Mouse (Mus musculus): ENCODE results near the gene Gprc5a. TPM values are rescaled to one million over a fixed set of nuclear protein-coding genes. Genes with fewer than 3 reads are reported as not detected.
A peak's percentile ranks its signal among the peaks of the same experiment; 100 is the strongest.

The Gprc5a gene
- 0.80 and 1.4 TPM in 2 replicates for polyA plus RNA-seq (2014; fragmentation: Nextera tagmentation; extraction: Ambion mirVana)

DNA sequence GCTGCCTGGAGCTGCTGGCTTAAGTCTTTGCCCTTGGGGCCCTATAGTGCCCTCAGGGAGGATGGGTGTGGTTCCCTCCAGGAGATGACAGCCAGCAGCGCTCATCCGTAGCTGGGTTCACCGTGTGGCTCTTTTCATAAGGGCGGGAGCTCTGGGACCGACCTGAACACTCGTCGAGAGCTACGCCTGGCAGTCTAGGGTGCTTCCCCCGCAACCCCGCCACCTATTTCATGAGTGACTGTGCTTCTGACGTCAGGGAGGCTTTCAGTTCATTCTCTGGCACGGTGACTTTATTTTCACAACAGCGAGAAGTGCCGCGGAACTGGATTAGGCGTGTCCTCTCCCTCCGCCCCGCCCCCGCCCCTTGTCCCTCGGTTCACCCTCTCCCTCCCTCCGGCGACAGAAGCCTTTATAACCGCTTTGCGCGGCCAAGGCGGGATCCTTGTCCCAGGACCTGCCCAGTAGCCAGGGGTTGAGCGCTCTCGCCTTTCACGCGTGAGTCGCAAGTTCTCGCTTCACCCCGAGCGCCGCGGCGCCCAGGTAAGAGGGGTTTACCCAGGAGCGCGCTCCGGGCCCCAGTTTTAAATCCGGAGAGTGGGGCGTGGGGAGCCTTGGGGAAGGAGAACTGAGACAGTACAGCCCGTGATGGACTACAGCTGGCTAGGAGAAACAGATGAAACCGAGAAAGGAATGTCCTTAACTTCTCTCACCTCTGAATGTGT lies at the start of gene Gprc5a:
TSS of gene Gprc5a (plus strand) at position 416 of the 722 bp plus-strand sequence.
- peak; percentile 85 for ATAC-seq (replicated peaks; ENCODE audit: low FRiP score)
- 1% methylated on average over 44 of the region's 44 CpGs for WGBS
- no peaks in the 10 kb centered on the region for H3K9me3 ChIP-seq (ENCODE audit: control insufficient read depth, low read length)
- peak within 1 kb of the TSS; percentile 44 for H3K9ac ChIP-seq (ENCODE audit: low read depth, low read length)
- H3K4me2 ChIP-seq = peak within 1 kb of the TSS; percentile 81
- H3K4me3 ChIP-seq (ENCODE audit: low read depth, low read length) = peak within 1 kb of the TSS; percentile 47
- H3K27me3 ChIP-seq (replicated peaks; ENCODE audit: control insufficient read depth, insufficient read depth, low read length) = peaks cover 6% of the 10 kb centered on the region; the same call in 1 of the 2 replicates
- H3K27ac ChIP-seq (ENCODE audit: low read depth, low read length) = no peak within 1 kb of the TSS
- H3K36me3 ChIP-seq (ENCODE audit: control insufficient read depth, insufficient read depth, low read length) = no peaks in the 10 kb centered on the region
- peaks cover 13% of the 10 kb centered on the region for H3K4me1 ChIP-seq (replicated peaks; ENCODE audit: control insufficient read depth, insufficient read depth, low read length)
- DNase-seq (ENCODE audit: low spot score) = peak; percentile 62

DNA sequence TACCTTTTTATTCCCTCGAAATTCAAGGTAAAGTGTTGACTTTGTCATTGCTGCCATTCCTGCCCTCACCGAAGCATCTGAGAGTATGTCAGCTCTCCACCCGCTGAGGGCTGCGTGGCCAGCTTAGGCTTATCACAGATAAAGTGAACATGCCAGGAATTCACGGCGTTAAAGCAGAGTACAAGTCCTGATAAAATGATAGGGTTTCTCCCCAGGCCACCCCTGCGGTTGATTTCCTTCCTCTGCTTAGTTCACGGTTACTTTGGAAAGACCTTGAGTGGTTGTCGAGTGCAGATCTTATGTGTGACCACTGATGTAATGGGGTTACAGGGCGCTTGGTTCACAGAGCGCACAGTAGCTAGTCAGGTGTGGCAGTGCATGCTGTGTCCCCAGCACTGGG lies 48.2 kb upstream of the Gprc5a start:
- 61% methylated on average over 11 of the region's 11 CpGs for WGBS
- DNase-seq (ENCODE audit: low spot score) (no peak), ATAC-seq (replicated peaks; ENCODE audit: low FRiP score) (0 out of 2 replicates have a peak, but pooled peaks have one; percentile 16)
- no peak overlapping the region for H3K4me3 ChIP-seq (ENCODE audit: low read depth, low read length)
- H3K4me2 ChIP-seq = no peak overlapping the region
- H3K9ac ChIP-seq (ENCODE audit: low read depth, low read length) = no peak overlapping the region
- H3K9me3 ChIP-seq (ENCODE audit: control insufficient read depth, low read length) = no peaks in the 10 kb centered on the region
- no peak overlapping the region for H3K27ac ChIP-seq (ENCODE audit: low read depth, low read length)
- peaks cover 2% of the 10 kb centered on the region; the same call in 1 of the 2 replicates for H3K4me1 ChIP-seq (replicated peaks; ENCODE audit: control insufficient read depth, insufficient read depth, low read length)
- no peaks in the 10 kb centered on the region for H3K27me3 ChIP-seq (replicated peaks; ENCODE audit: control insufficient read depth, insufficient read depth, low read length)
- H3K36me3 ChIP-seq (ENCODE audit: control insufficient read depth, insufficient read depth, low read length) = peaks cover 69% of the 10 kb centered on the region

DNA sequence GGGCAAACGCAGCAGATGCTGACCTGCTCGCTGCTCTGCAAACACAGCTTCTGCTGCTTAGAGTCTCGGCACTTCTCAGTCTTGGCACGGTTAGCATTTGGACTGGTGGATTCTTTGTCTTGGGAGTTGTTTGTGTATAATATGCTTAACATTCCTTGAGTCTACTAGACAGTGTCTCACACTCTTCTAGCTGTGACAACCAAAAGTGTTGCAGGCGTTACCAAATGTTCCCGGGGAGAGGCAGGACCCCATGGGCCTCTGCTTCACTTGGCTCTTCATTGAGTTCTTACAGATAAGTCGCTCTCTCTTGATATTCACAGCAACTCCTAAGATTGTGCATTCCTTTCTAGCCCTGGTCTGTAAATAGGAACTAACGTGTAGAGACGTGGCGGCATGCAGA lies 45.9 kb upstream of the Gprc5a start:
- Histone ChIP-seq H3K9ac (ENCODE audit: low read depth, low read length) (no peak overlapping the region), H3K9me3 (ENCODE audit: control insufficient read depth, low read length) (no peaks in the 10 kb centered on the region), H3K27ac (ENCODE audit: low read depth, low read length) (no peak overlapping the region), H3K4me2 (no peak overlapping the region), H3K27me3 (replicated peaks; ENCODE audit: control insufficient read depth, insufficient read depth, low read length) (no peaks in the 10 kb centered on the region), H3K36me3 (ENCODE audit: control insufficient read depth, insufficient read depth, low read length) (peaks cover 82% of the 10 kb centered on the region), H3K4me3 (ENCODE audit: low read depth, low read length) (no peak overlapping the region), H3K4me1 (replicated peaks; ENCODE audit: control insufficient read depth, insufficient read depth, low read length) (peaks cover 2% of the 10 kb centered on the region; the same call in 1 of the 2 replicates)
- ATAC-seq (replicated peaks; ENCODE audit: low FRiP score) (no peak), DNase-seq (ENCODE audit: low spot score) (no peak)
- 90% methylated on average over 10 of the region's 10 CpGs for WGBS

DNA sequence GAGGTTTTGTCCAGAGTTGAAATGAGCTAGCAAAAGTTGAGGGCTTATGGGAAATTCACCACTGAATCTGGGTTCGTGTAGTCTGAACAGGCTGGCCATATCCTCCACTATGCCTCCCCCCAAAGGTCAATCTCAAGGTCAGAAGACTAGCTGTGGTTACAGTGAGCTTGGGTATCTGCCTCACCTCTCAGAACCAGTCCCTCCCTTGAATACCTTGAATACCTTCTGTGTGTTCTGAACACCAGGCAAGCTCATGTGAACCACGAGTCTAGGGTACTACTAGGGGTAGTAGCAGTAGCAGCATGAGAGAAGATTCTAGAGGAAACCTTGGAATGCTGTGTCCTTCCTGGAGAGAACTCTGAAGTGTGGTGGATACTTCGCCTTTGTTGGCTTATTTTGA lies 43.8 kb upstream of the Gprc5a start:
- Histone ChIP-seq H3K27me3 (replicated peaks; ENCODE audit: control insufficient read depth, insufficient read depth, low read length) (no peaks in the 10 kb centered on the region), H3K9ac (ENCODE audit: low read depth, low read length) (no peak overlapping the region), H3K4me1 (replicated peaks; ENCODE audit: control insufficient read depth, insufficient read depth, low read length) (no peaks in the 10 kb centered on the region), H3K9me3 (ENCODE audit: control insufficient read depth, low read length) (no peaks in the 10 kb centered on the region), H3K4me2 (no peak overlapping the region), H3K4me3 (ENCODE audit: low read depth, low read length) (no peak overlapping the region), H3K36me3 (ENCODE audit: control insufficient read depth, insufficient read depth, low read length) (peaks cover 62% of the 10 kb centered on the region), H3K27ac (ENCODE audit: low read depth, low read length) (no peak overlapping the region)
- 85% methylated on average over 3 of the region's 3 CpGs for WGBS
- no peak for ATAC-seq (replicated peaks; ENCODE audit: low FRiP score)
- DNase-seq (ENCODE audit: low spot score) = no peak

DNA sequence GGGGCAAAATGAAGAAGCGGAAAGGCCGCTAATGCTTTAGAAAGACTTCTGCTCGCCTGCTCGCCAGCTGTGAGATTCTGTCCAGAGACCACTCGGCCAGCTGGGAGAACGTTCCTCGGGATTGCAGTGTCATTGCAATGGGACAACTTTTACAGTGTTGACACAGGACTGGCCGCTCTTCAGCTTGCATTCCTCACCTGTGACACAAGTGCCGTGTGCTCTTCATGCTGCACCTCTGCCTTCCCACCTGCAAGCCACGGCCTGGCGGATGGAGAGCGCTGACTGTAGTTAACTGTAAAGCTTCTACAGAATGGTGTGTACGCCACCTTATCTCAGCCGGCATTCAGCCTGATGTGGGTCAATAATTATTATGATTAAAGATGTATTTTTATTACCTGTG lies 42.1 kb upstream of the Gprc5a start:
- H3K9ac ChIP-seq (ENCODE audit: low read depth, low read length) = no peak overlapping the region
- no peaks in the 10 kb centered on the region for H3K27me3 ChIP-seq (replicated peaks; ENCODE audit: control insufficient read depth, insufficient read depth, low read length)
- H3K36me3 ChIP-seq (ENCODE audit: control insufficient read depth, insufficient read depth, low read length) = peaks cover 44% of the 10 kb centered on the region
- H3K4me1 ChIP-seq (replicated peaks; ENCODE audit: control insufficient read depth, insufficient read depth, low read length) = no peaks in the 10 kb centered on the region
- WGBS = 91% methylated on average over 14 of the region's 14 CpGs
- DNase-seq (ENCODE audit: low spot score) (no peak), ATAC-seq (replicated peaks; ENCODE audit: low FRiP score) (no peak)
- H3K27ac ChIP-seq (ENCODE audit: low read depth, low read length) = no peak overlapping the region
- no peak overlapping the region for H3K4me3 ChIP-seq (ENCODE audit: low read depth, low read length)
- H3K4me2 ChIP-seq = no peak overlapping the region
- H3K9me3 ChIP-seq (ENCODE audit: control insufficient read depth, low read length) = no peaks in the 10 kb centered on the region

DNA sequence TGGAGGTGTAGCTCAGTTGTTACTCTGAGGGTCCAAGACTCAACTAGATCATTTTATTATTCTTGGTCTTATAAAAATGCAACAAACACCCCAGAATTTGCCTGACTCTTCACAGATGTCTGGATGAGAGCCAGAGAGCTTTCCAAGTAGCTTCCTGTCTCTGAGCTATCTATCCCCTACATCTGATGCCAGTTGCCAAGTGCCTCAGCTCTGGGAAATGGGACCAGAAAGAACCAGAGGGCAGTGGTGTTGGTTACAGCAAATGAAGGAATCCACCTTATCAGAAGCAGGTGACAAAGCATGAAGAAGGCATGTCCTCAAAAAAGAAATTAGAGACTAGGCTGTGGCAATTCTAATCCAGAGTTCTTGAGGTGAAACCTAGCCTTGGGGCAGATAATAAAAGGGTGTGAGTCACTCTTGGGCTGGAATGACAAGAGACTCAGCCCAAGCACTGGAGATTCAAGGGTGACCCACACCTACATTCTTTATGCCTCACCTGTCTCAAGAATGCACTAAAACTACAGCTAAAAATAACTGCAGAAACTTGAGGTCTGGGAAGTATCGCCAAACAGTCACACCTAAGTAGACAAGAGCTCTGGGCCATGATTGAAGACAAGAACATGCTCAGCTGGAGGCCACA lies 40.5 kb upstream of the Gprc5a start:
- Histone ChIP-seq H3K9me3 (ENCODE audit: control insufficient read depth, low read length) (no peaks in the 10 kb centered on the region), H3K36me3 (ENCODE audit: control insufficient read depth, insufficient read depth, low read length) (peaks cover 33% of the 10 kb centered on the region), H3K9ac (ENCODE audit: low read depth, low read length) (no peak overlapping the region), H3K27ac (ENCODE audit: low read depth, low read length) (no peak overlapping the region), H3K4me1 (replicated peaks; ENCODE audit: control insufficient read depth, insufficient read depth, low read length) (no peaks in the 10 kb centered on the region), H3K4me2 (no peak overlapping the region), H3K27me3 (replicated peaks; ENCODE audit: control insufficient read depth, insufficient read depth, low read length) (no peaks in the 10 kb centered on the region), H3K4me3 (ENCODE audit: low read depth, low read length) (no peak overlapping the region)
- DNase-seq (ENCODE audit: low spot score) (no peak), ATAC-seq (replicated peaks; ENCODE audit: low FRiP score) (no peak)
- 85% methylated on average over 1 of the region's 1 CpGs for WGBS

DNA sequence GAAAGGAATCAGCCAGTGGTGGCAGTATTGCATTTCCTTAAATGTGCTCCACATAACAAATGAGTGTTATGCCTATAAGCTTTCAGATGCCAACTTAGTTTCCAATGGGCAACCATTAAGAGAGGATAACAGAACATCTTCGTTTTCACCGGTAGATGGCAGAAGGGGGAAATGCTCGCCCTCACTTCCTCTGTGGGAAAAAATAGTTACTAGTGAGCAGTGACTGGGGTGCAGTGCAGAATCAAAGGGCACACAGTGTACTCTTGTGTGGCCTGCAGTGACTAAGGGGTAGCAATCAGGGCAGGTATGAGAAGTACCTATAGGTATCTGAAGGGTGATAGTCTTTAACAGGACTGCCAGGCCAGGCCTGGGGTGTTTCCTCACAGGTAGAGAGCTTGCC lies 39.2 kb upstream of the Gprc5a start:
- no peaks in the 10 kb centered on the region for H3K27me3 ChIP-seq (replicated peaks; ENCODE audit: control insufficient read depth, insufficient read depth, low read length)
- H3K27ac ChIP-seq (ENCODE audit: low read depth, low read length) = no peak overlapping the region
- H3K36me3 ChIP-seq (ENCODE audit: control insufficient read depth, insufficient read depth, low read length) = peaks cover 23% of the 10 kb centered on the region; the same call in 1 of the 2 replicates
- no peak overlapping the region for H3K4me2 ChIP-seq
- H3K4me1 ChIP-seq (replicated peaks; ENCODE audit: control insufficient read depth, insufficient read depth, low read length) = no peaks in the 10 kb centered on the region
- H3K4me3 ChIP-seq (ENCODE audit: low read depth, low read length) = no peak overlapping the region
- H3K9me3 ChIP-seq (ENCODE audit: control insufficient read depth, low read length) = no peaks in the 10 kb centered on the region
- ATAC-seq (replicated peaks; ENCODE audit: low FRiP score) = peak; percentile 45; the same call in 1 of the 2 replicates
- 10% methylated on average over 3 of the region's 3 CpGs for WGBS
- H3K9ac ChIP-seq (ENCODE audit: low read depth, low read length) = no peak overlapping the region
- DNase-seq (ENCODE audit: low spot score) = no peak

DNA sequence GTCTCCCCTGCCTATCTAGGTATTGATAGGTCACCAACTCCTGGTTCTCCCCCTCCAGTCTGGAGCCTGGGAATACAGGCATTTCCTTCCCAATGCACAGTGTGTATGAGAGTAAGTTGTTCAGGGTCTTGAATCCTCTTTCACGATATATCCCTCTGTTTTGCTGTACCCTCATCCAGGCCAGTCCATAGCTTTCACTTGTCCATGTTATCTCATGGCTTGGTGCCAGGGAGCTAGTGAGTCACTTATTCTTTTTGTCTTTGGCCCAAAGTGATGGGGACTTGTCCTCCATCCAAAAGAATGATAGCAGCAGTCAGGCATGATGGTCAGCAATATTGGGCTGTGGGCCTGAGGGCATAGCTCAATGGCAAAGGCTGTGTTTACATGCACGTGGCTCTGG lies 38.7 kb upstream of the Gprc5a start:
- H3K27me3 ChIP-seq (replicated peaks; ENCODE audit: control insufficient read depth, insufficient read depth, low read length) = no peaks in the 10 kb centered on the region

More for the DNA sequence above, 38.7 kb upstream of the Gprc5a start:
- WGBS = 74% methylated on average over 2 of the region's 2 CpGs
- no peaks in the 10 kb centered on the region for H3K9me3 ChIP-seq (ENCODE audit: control insufficient read depth, low read length)
- H3K9ac ChIP-seq (ENCODE audit: low read depth, low read length) = no peak overlapping the region
- DNase-seq (ENCODE audit: low spot score) = no peak
- no peak overlapping the region for H3K4me3 ChIP-seq (ENCODE audit: low read depth, low read length)
- H3K36me3 ChIP-seq (ENCODE audit: control insufficient read depth, insufficient read depth, low read length) = peaks cover 18% of the 10 kb centered on the region; the same call in 1 of the 2 replicates
- no peaks in the 10 kb centered on the region for H3K4me1 ChIP-seq (replicated peaks; ENCODE audit: control insufficient read depth, insufficient read depth, low read length)
- H3K27ac ChIP-seq (ENCODE audit: low read depth, low read length) = no peak overlapping the region
- ATAC-seq (replicated peaks; ENCODE audit: low FRiP score) = no peak
- no peak overlapping the region for H3K4me2 ChIP-seq
